Mouse (Mus musculus) embryonic facial prominence, embryonic 11.5 days (tissue): ENCODE measurements around the gene Klb. TPM values are rescaled to one million over a fixed set of nuclear protein-coding genes. Genes with fewer than 3 reads are reported as not detected.

Source experiments
- ATAC-seq: fragments of 200-750 bp; cut with Nextera tagmentation; replicated peaks from 2 replicates; pipeline ENCODE4 v1.8.0; 2017; ENCODE audit warnings: low read depth; ENCODE audit not compliant: insufficient number of reproducible peaks, low FRiP score, low TSS enrichment
- DNase-seq: peaks from one replicate; pipeline ENCODE4 v3.0.0-alpha.2; 2015; ENCODE audit warnings: low spot score
- H3K27ac ChIP-seq: fragments of 300-500 bp; sonication (generic); replicated peaks from 2 replicates; pipeline ENCODE4 v1.5.1; 2014; ENCODE audit warnings: mild to moderate bottlenecking, low read depth, low read length, control low read depth
- H3K27me3 ChIP-seq: fragments of 300-500 bp; sonication (generic); 2 replicates; pipeline ENCODE4 v1.6.1; 2014; ENCODE audit warnings: mild to moderate bottlenecking, low read length, moderate library complexity, mixed read lengths; ENCODE audit not compliant: control insufficient read depth, insufficient read depth
- H3K36me3 ChIP-seq: fragments of 300-500 bp; sonication (generic); replicated peaks from 2 replicates; pipeline ENCODE4 v1.6.1; 2014; ENCODE audit warnings: low read depth, mild to moderate bottlenecking, low read length, moderate library complexity, mixed read lengths; ENCODE audit not compliant: control insufficient read depth, insufficient read depth
- H3K4me1 ChIP-seq: fragments of 300-500 bp; sonication (generic); 2 replicates; pipeline ENCODE4 v1.6.1; 2014; ENCODE audit warnings: low read length, mixed read lengths; ENCODE audit not compliant: control insufficient read depth, insufficient read depth
- H3K4me2 ChIP-seq: fragments of 300-500 bp; sonication (generic); 2 replicates; pipeline ENCODE4 v1.6.1; 2014; ENCODE audit warnings: low read depth, mild to moderate bottlenecking, control low read depth, low read length, moderate library complexity
- H3K4me3 ChIP-seq: fragments of 300-500 bp; sonication (generic); 2 replicates; pipeline ENCODE4 v1.5.1; 2014; ENCODE audit warnings: low read depth, low read length, control low read depth
- H3K9ac ChIP-seq: fragments of 300-500 bp; sonication (generic); replicated peaks from 2 replicates; pipeline ENCODE4 v1.6.1; 2014; ENCODE audit warnings: mild to moderate bottlenecking, control low read depth, low read length
- H3K9me3 ChIP-seq: fragments of 300-500 bp; sonication (generic); replicated peaks from 2 replicates; pipeline ENCODE4 v1.6.1; 2016; ENCODE audit warnings: mild to moderate bottlenecking, low read length, inconsistent platforms, mixed read lengths; ENCODE audit not compliant: control insufficient read depth
- WGBS: fragments of 180-500 bp; shearing (Covaris S2); extraction: QIAGEN DNeasy Blood & Tissue Kit; methylation state at CpG from one replicate; pipeline ENCODE4 v1.1.7; 2014; 5-methylcytosine and 5-hydroxymethylcytosine counted together
- polyA plus RNA-seq: library from polyadenylated mRNA; unstranded; fragments of >200 nt; fragmentation: Nextera tagmentation; extraction: Ambion mirVana; gene quantifications from 2 replicates; pipeline ENCODE4 v1.2.1, GENCODE M21; 2014

Gene Klb
- polyA plus RNA-seq, 1 experiment from 2014 or later: not detected

DNA sequence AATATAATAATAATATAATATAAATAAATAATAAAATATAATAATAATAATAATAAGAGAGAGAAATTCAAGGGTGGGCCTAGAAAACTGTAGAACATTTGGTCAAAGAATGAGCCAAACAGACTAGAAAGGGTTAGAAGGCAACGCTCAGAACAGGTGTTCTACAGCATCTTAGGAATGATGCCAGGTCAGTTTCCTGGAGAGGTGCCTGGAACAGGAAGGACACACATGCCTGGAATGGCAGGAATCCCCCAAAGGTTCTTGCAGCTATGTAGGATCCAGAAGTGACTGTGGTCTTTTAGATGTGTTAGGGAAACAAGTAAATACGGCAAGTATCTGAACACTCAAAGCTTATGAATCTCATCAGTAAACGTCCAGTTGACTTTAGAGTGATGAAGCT lies 23.8 kb upstream of the Klb start:
- H3K36me3 ChIP-seq: no peaks in the 10 kb centered on the region
- no peak overlapping the region for H3K4me2 ChIP-seq
- no peaks in the 10 kb centered on the region for H3K9me3 ChIP-seq
- H3K4me3 ChIP-seq: no peak overlapping the region
- no peaks in the 10 kb centered on the region for H3K4me1 ChIP-seq
- no peak overlapping the region for H3K9ac ChIP-seq
- ATAC-seq: no peak
- 92% methylated on average over 3 of the region's 3 CpGs for WGBS
- H3K27ac ChIP-seq: no peak overlapping the region
- H3K27me3 ChIP-seq: no peaks in the 10 kb centered on the region
- no peak for DNase-seq

DNA sequence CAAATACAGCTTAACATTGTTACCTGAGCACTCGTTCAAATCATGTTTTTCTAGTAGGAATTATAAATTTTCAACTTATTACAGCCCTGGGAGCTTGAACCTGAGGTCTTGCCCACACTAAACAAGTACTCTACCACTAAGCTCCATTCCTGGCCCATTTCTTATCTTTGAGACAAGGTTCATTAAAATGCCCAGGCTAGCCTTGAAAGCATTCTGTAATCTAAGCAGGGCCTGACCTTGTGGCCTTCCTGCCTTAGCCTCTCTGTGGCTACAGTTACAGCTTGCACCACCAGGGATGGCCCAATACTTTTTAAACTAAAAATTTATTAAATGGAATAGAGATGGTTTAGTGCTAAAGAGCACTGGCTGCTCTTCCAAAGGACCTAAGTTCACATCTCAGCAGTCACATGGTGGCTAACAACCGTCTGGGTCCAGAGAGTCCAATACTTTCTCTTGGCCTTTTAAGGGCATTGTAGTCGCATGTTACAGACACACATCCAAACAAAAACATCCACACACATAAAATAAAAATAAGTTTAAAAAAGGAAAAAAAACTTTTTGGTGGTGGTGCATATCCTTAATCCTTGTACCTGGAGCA lies 23.3 kb upstream of the Klb start:
- WGBS: 93% methylated on average over 3 of the region's 3 CpGs
- Histone ChIP-seq H3K27me3 (no peaks in the 10 kb centered on the region), H3K36me3 (no peaks in the 10 kb centered on the region), H3K4me2 (no peak overlapping the region), H3K4me1 (no peaks in the 10 kb centered on the region), H3K4me3 (no peak overlapping the region), H3K9ac (no peak overlapping the region), H3K27ac (no peak overlapping the region), H3K9me3 (no peaks in the 10 kb centered on the region)
- no peak for ATAC-seq
- DNase-seq: no peak

DNA sequence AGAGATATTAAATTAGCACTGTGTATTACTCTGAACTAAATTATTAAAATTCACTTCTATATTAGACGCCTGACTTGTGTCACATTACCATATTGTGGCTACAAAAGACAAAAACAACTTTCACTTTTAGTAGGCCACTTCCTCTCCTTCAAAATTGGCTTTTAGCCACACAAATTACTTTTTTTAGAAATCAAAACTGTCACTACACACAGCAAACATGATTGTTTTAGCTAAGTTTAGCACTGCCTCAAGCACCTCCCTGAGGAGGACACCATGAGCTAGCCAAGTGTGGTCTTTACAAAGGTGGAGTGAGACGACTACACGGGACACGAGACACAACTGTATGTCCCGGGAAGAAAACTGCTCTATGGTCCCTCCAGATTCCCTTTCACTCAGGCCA lies 21.9 kb upstream of the Klb start:
- 77% methylated on average over 5 of the region's 5 CpGs for WGBS
- Histone ChIP-seq H3K4me3 (no peak overlapping the region), H3K4me1 (no peaks in the 10 kb centered on the region), H3K27me3 (no peaks in the 10 kb centered on the region), H3K4me2 (no peak overlapping the region), H3K9me3 (no peaks in the 10 kb centered on the region), H3K27ac (no peak overlapping the region), H3K9ac (no peak overlapping the region), H3K36me3 (no peaks in the 10 kb centered on the region)
- DNase-seq (no peak), ATAC-seq (no peak)

DNA sequence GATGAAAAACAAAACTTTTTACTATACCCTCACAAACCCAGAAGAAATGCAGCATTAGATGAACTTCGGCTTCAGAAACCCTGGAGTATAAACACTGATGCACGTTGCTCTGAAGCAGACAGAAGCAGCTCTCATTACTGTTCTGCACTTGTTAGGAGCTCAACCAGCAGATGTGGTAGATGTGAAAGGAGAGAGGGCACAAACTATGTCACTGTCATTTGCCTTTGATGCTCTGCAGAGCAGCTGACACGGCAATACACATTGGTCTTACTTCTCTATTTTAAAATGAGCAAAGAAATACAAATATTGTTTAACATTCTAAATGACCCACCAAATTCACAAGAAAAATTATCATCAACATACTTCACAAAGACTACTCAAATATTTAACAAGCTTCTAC lies 18.1 kb upstream of the Klb start:
- no peaks in the 10 kb centered on the region for H3K27me3 ChIP-seq
- no peak overlapping the region for H3K4me3 ChIP-seq
- H3K4me1 ChIP-seq: no peaks in the 10 kb centered on the region
- no peak overlapping the region for H3K4me2 ChIP-seq
- H3K9ac ChIP-seq: no peak overlapping the region
- no peak for ATAC-seq
- 84% methylated on average over 3 of the region's 3 CpGs for WGBS
- no peaks in the 10 kb centered on the region for H3K36me3 ChIP-seq
- H3K9me3 ChIP-seq: no peaks in the 10 kb centered on the region
- no peak for DNase-seq
- no peak overlapping the region for H3K27ac ChIP-seq

DNA sequence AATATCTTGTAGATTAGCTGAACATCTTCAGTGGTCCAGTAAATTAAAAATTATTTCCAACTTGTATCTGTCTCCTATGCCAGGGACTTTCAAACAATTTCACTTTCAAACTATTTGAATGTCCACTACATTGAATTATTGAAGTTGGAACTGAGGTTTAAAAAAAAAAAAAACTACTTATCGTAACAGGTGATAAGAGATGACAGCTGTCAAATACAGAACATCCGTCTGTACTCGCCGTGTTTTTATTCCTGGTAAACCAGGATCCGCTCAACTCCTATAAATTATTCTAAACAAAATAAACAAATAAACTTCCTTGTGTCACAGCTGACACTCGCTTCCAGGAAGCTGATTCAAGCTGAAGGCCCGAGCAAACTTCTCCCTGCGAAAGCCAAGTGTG lies 13.3 kb upstream of the Klb start:
- no peak for ATAC-seq
- H3K27me3 ChIP-seq: no peaks in the 10 kb centered on the region
- peak overlapping the region; percentile 94 for H3K9ac ChIP-seq
- H3K4me1 ChIP-seq: no peaks in the 10 kb centered on the region
- WGBS: 12% methylated on average over 8 of the region's 8 CpGs
- peak overlapping the region; percentile 90 for H3K4me3 ChIP-seq
- H3K27ac ChIP-seq: no peak overlapping the region
- no peak for DNase-seq
- H3K4me2 ChIP-seq: peak overlapping the region; percentile 51
- H3K36me3 ChIP-seq: no peaks in the 10 kb centered on the region
- no peaks in the 10 kb centered on the region for H3K9me3 ChIP-seq

DNA sequence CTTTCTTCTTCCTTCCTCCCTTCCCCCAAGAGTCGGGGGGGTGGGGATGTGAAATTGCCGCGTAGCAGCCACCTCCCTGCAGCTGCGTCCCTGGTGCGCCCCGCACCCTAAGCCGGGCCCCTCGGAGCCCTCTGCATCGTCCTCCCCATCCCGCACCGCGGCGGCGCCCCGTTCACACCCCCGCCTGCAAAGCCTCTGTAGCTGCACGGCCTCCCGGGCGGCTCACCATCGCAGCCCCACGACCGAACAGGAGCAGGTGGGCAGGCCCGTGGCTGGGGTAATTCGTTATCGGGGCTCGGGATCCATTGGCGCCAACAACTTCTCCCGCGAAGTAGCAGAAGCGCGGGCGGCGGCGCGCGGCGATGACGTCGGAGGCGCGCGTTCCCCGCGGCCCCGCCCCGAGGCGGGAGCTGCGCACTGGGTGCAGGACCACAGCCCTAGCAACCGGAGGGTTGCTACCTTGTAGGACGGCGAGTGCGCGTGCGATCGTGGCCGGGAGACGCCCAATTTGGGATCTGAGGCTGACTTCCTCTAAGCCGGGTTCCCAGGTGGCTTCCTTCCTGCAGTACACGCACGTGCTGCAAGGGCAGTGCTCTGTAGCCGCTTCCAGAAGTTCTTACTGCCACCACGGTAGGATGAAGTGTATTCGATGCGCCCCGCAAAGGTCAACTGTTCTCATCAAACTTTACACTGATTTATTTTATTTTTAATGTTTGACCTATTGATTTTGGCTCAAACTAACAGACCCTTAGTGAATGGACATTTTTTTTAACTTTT lies 12.6 kb upstream of the Klb start, which contains the start of gene Rfc1:
Rfc1 (minus strand) TSS at position 373 of the 777 bp plus-strand sequence.
- no peaks in the 10 kb centered on the region for H3K4me1 ChIP-seq
- H3K27ac ChIP-seq: peak within 1 kb of the TSS; percentile 67
- WGBS: under 1% methylated on average over 65 of the region's 65 CpGs
- H3K9me3 ChIP-seq: no peaks in the 10 kb centered on the region
- H3K4me3 ChIP-seq: peak within 1 kb of the TSS; percentile 90
- DNase-seq (peak; percentile 95), ATAC-seq (peak; percentile 97)
- no peaks in the 10 kb centered on the region for H3K36me3 ChIP-seq
- no peaks in the 10 kb centered on the region for H3K27me3 ChIP-seq
- peak within 1 kb of the TSS; percentile 94 for H3K9ac ChIP-seq
- H3K4me2 ChIP-seq: peak within 1 kb of the TSS; percentile 51

DNA sequence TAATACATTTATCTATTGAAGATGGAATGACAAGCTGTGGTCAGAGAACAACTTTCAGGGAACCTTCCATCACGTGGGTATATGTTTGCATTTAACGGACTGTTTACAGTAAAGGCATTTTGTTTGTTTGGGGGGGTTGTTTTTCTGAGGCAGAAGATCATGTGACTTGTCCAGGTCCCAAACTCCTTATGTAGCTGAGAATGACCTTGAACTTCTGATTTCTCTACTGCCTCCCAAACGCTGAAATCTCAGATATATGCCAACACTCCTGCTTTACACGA lies 12.1 kb upstream of the Klb start:
- DNase-seq: no peak
- H3K4me3 ChIP-seq: peak overlapping the region; percentile 90
- WGBS: 31% methylated on average over 4 of the region's 4 CpGs
- peak overlapping the region; percentile 51 for H3K4me2 ChIP-seq
- H3K27ac ChIP-seq: no peak overlapping the region
- H3K36me3 ChIP-seq: no peaks in the 10 kb centered on the region
- no peaks in the 10 kb centered on the region for H3K4me1 ChIP-seq
- H3K9ac ChIP-seq: peak overlapping the region; percentile 94; the same call in 1 of the 2 replicates
- no peaks in the 10 kb centered on the region for H3K9me3 ChIP-seq
- no peak for ATAC-seq
- no peaks in the 10 kb centered on the region for H3K27me3 ChIP-seq

DNA sequence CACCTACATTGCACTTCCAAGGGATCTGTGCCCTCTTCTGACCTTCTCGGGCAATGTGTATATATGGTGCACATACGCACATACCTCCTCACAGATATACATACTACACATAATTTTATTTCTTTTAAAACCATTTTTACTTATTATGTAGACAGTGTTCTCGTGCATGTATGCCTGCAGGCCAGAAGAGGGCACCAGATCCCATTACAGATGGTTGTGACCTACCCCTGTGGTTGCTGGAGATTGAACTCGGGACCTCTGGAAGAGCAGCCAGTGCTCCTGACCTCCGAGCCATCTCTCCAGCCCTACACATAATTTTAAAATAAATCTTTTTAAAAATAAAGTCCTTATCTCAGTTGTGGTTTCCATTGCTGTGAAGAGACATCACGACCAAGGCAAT lies 9.7 kb upstream of the Klb start:
- DNase-seq (no peak), ATAC-seq (no peak)
- Histone ChIP-seq H3K4me1 (no peaks in the 10 kb centered on the region), H3K4me2 (no peak overlapping the region), H3K9me3 (no peaks in the 10 kb centered on the region), H3K4me3 (no peak overlapping the region), H3K27me3 (no peaks in the 10 kb centered on the region), H3K27ac (no peak overlapping the region), H3K36me3 (no peaks in the 10 kb centered on the region), H3K9ac (no peak overlapping the region)
- WGBS: 79% methylated on average over 6 of the region's 6 CpGs
